Mouse (Mus musculus): ENCODE measurements around the gene Tbx5. TPM values are rescaled to one million over a fixed set of nuclear protein-coding genes. Genes with fewer than 3 reads are reported as not detected.

The Tbx5 gene
- total and polyA plus RNA-seq, 2 experiments from 2014 or later: 0.10 TPM; not detected in 1

GRCm38 (mm10) chr5:119842701-119843393 is 10.4 kb downstream of the Tbx5 start:
- peaks cover 84% of the 10 kb centered on the region for H3K27me3 ChIP-seq (ENCODE audit: insufficient read depth, low read length)
- H3K4me1 ChIP-seq (ENCODE audit: insufficient read depth): 0 out of 2 replicates have a peak, but pooled peaks cover 2% of the 10 kb centered on the region
- H3K4me3 ChIP-seq (ENCODE audit: low read depth, low read length): no peak overlapping the region
- no peaks in the 10 kb centered on the region for H3K36me3 ChIP-seq (ENCODE audit: insufficient read depth)
- no peaks in the 10 kb centered on the region for H3K9me3 ChIP-seq (ENCODE audit: low read length)
- H3K9ac ChIP-seq: no peak overlapping the region
- DNase-seq: no peak
- no peak overlapping the region for H3K4me2 ChIP-seq (ENCODE audit: low read depth)
- no peak for TF ChIP-seq CTCF (IDR thresholded peaks at IDR 0.05; ENCODE audit: low read depth)
- ATAC-seq: no peak
- WGBS: 9% methylated on average over 4 of the region's 4 CpGs
- no peak overlapping the region for H3K27ac ChIP-seq (ENCODE audit: low read depth, low read length)

GRCm38 (mm10) chr5:119843394-119843777 is 10.9 kb downstream of the Tbx5 start:
- H3K9ac ChIP-seq: no peak overlapping the region
- under 1% methylated on average over 8 of the region's 8 CpGs for WGBS
- no peak for TF ChIP-seq CTCF (IDR thresholded peaks at IDR 0.05; ENCODE audit: low read depth)
- H3K4me1 ChIP-seq (ENCODE audit: insufficient read depth): 0 out of 2 replicates have a peak, but pooled peaks cover 2% of the 10 kb centered on the region
- no peak overlapping the region for H3K27ac ChIP-seq (ENCODE audit: low read depth, low read length)
- H3K4me2 ChIP-seq (ENCODE audit: low read depth): no peak overlapping the region
- H3K9me3 ChIP-seq (ENCODE audit: low read length): no peaks in the 10 kb centered on the region
- ATAC-seq: no peak
- no peak overlapping the region for H3K4me3 ChIP-seq (ENCODE audit: low read depth, low read length)
- H3K36me3 ChIP-seq (ENCODE audit: insufficient read depth): no peaks in the 10 kb centered on the region
- no peak for DNase-seq
- H3K27me3 ChIP-seq (ENCODE audit: insufficient read depth, low read length): peaks cover 80% of the 10 kb centered on the region

GRCm38 (mm10) chr5:119844366-119844765 is 11.9 kb downstream of the Tbx5 start:
- 3% methylated on average over 5 of the region's 5 CpGs for WGBS
- Histone ChIP-seq H3K4me2 (ENCODE audit: low read depth) (no peak overlapping the region), H3K9me3 (ENCODE audit: low read length) (no peaks in the 10 kb centered on the region), H3K4me3 (ENCODE audit: low read depth, low read length) (no peak overlapping the region), H3K27me3 (ENCODE audit: insufficient read depth, low read length) (peaks cover 70% of the 10 kb centered on the region), H3K9ac (no peak overlapping the region), H3K36me3 (ENCODE audit: insufficient read depth) (no peaks in the 10 kb centered on the region), H3K4me1 (ENCODE audit: insufficient read depth) (0 out of 2 replicates have a peak, but pooled peaks cover 2% of the 10 kb centered on the region), H3K27ac (ENCODE audit: low read depth, low read length) (no peak overlapping the region)
- DNase-seq (no peak), ATAC-seq (no peak)
- TF ChIP-seq CTCF (IDR thresholded peaks at IDR 0.05; ENCODE audit: low read depth): no peak

GRCm38 (mm10) chr5:119844994-119845393 is 12.5 kb downstream of the Tbx5 start:
- Histone ChIP-seq H3K27ac (ENCODE audit: low read depth, low read length) (no peak overlapping the region), H3K4me3 (ENCODE audit: low read depth, low read length) (peak overlapping the region; percentile 22), H3K36me3 (ENCODE audit: insufficient read depth) (no peaks in the 10 kb centered on the region), H3K9me3 (ENCODE audit: low read length) (no peaks in the 10 kb centered on the region), H3K27me3 (ENCODE audit: insufficient read depth, low read length) (peaks cover 65% of the 10 kb centered on the region), H3K4me1 (ENCODE audit: insufficient read depth) (0 out of 2 replicates have a peak, but pooled peaks cover 2% of the 10 kb centered on the region), H3K4me2 (ENCODE audit: low read depth) (peak overlapping the region; percentile 34), H3K9ac (no peak overlapping the region)
- peak; percentile 63 for DNase-seq
- TF ChIP-seq CTCF (IDR thresholded peaks at IDR 0.05; ENCODE audit: low read depth): peak; percentile 30; the same call in 1 of the 2 replicates
- under 1% methylated on average over 21 of the region's 21 CpGs for WGBS
- no peak; the same call in 1 of the 2 replicates for ATAC-seq

GRCm38 (mm10) chr5:119857052-119857451 is 24.6 kb downstream of the Tbx5 start:
- no peak for TF ChIP-seq CTCF (IDR thresholded peaks at IDR 0.05; ENCODE audit: low read depth)
- Histone ChIP-seq H3K4me3 (ENCODE audit: low read depth, low read length) (no peak overlapping the region), H3K36me3 (ENCODE audit: insufficient read depth) (no peaks in the 10 kb centered on the region), H3K4me2 (ENCODE audit: low read depth) (no peak overlapping the region), H3K4me1 (ENCODE audit: insufficient read depth) (no peaks in the 10 kb centered on the region), H3K9me3 (ENCODE audit: low read length) (no peaks in the 10 kb centered on the region), H3K9ac (no peak overlapping the region), H3K27me3 (ENCODE audit: insufficient read depth, low read length) (no peaks in the 10 kb centered on the region), H3K27ac (ENCODE audit: low read depth, low read length) (no peak overlapping the region)
- WGBS: 73% methylated on average over 4 of the region's 4 CpGs
- ATAC-seq: no peak
- DNase-seq: no peak

- WGBS: 66% methylated on average over 5 of the region's 5 CpGs
- Histone ChIP-seq H3K4me3 (ENCODE audit: low read depth, low read length) (no peak overlapping the region), H3K27me3 (ENCODE audit: insufficient read depth, low read length) (no peaks in the 10 kb centered on the region), H3K36me3 (ENCODE audit: insufficient read depth) (no peaks in the 10 kb centered on the region), H3K9ac (no peak overlapping the region), H3K4me1 (ENCODE audit: insufficient read depth) (no peaks in the 10 kb centered on the region), H3K4me2 (ENCODE audit: low read depth) (no peak overlapping the region), H3K27ac (ENCODE audit: low read depth, low read length) (no peak overlapping the region), H3K9me3 (ENCODE audit: low read length) (no peaks in the 10 kb centered on the region)
- ATAC-seq: no peak
- no peak for DNase-seq
- TF ChIP-seq CTCF (IDR thresholded peaks at IDR 0.05; ENCODE audit: low read depth): no peak
These were observed 28.8 kb downstream of the Tbx5 start for GRCm38 (mm10) chr5:119861301-119861700.

- no peaks in the 10 kb centered on the region for H3K36me3 ChIP-seq (ENCODE audit: insufficient read depth)
- no peak overlapping the region for H3K27ac ChIP-seq (ENCODE audit: low read depth, low read length)
- H3K9ac ChIP-seq: no peak overlapping the region
- ATAC-seq (no peak), DNase-seq (no peak)
- TF ChIP-seq CTCF (IDR thresholded peaks at IDR 0.05; ENCODE audit: low read depth): no peak
- H3K4me3 ChIP-seq (ENCODE audit: low read depth, low read length): no peak overlapping the region
- H3K4me2 ChIP-seq (ENCODE audit: low read depth): no peak overlapping the region
- H3K27me3 ChIP-seq (ENCODE audit: insufficient read depth, low read length): no peaks in the 10 kb centered on the region
- no peaks in the 10 kb centered on the region for H3K9me3 ChIP-seq (ENCODE audit: low read length)
- no peaks in the 10 kb centered on the region for H3K4me1 ChIP-seq (ENCODE audit: insufficient read depth)
- 83% methylated on average over 5 of the region's 5 CpGs for WGBS
These were observed 30.0 kb downstream of the Tbx5 start for GRCm38 (mm10) chr5:119862431-119862830.
